Mouse (Mus musculus) CH12.LX (cell line): ENCODE results near the gene Cul4b. TPM values are rescaled to one million over a fixed set of nuclear protein-coding genes. Genes with fewer than 3 reads are reported as not detected.

Source experiments
- polyA plus RNA-seq: library from polyadenylated mRNA; unstranded; fragments of >175 nt; gene quantifications from 2 replicates; pipeline ENCODE4 v1.2.1, GENCODE M21; 2012; ENCODE audit warnings: low read depth; ENCODE audit not compliant: insufficient read length
- total RNA-seq, 2 experiments: library from RNA; depleted of rRNA; stranded (reverse); fragments of 300-350 nt in 1 of 2; fragments of >200 nt in 1 of 2; gene quantifications; 2 replicates each; pipeline ENCODE4 v1.2.3; 2012 to 2014

Cul4b gene
- total and polyA plus RNA-seq, 3 experiments: 17.6 to 37.6 (median 34.7) TPM

Other genes starting within 250 kb of the Cul4b start
- 32.1 and 35.3 TPM in 2 replicates for gene Lamp2, start 119.7 kb downstream of the Cul4b start, total RNA-seq (2012; rRNA removed)
- gene Lamp2, start 119.7 kb downstream of the Cul4b start, total RNA-seq (2014; rRNA removed): 66.2 and 72.9 TPM in 2 replicates
- gene Lamp2, start 119.7 kb downstream of the Cul4b start, polyA plus RNA-seq: 65.5 and 79.9 TPM in 2 replicates
- gene Mcts1, start 24.4 kb upstream of the Cul4b start, total RNA-seq (2012; rRNA removed): 48.5 and 61.3 TPM in 2 replicates
- gene Mcts1, start 24.4 kb upstream of the Cul4b start, total RNA-seq (2014; rRNA removed): 183 and 219 TPM in 2 replicates
- gene Mcts1, start 24.4 kb upstream of the Cul4b start, polyA plus RNA-seq: 62.2 and 86.5 TPM in 2 replicates
- gene C1galt1c1, start 58.9 kb upstream of the Cul4b start, total RNA-seq (2012; rRNA removed): 12.0 and 15.7 TPM in 2 replicates
- 34.7 and 37.6 TPM in 2 replicates for gene C1galt1c1, start 58.9 kb upstream of the Cul4b start, total RNA-seq (2014; rRNA removed)
- gene C1galt1c1, start 58.9 kb upstream of the Cul4b start, polyA plus RNA-seq: 10.8 and 12.6 TPM in 2 replicates
- gene 6030498E09Rik, start 196.5 kb upstream of the Cul4b start, total RNA-seq (2012; rRNA removed): not detected in 2 replicates
- not detected in 2 replicates for gene 6030498E09Rik, start 196.5 kb upstream of the Cul4b start, total RNA-seq (2014; rRNA removed)
- not detected in 2 replicates for gene 6030498E09Rik, start 196.5 kb upstream of the Cul4b start, polyA plus RNA-seq